Mouse (Mus musculus) CH12.LX (cell line): Measurements from ENCODE around the gene Prkn. TPM values are rescaled to one million over a fixed set of nuclear protein-coding genes. Genes with fewer than 3 reads are reported as not detected.

Experiments used
- DNase-seq: peaks from one replicate; pipeline ENCODE4 v3.0.0-alpha.2; 2013; ENCODE audit errors: extremely low read depth
- H3K27ac ChIP-seq: 2 replicates; pipeline ENCODE4 v1.5.1; 2012; ENCODE audit warnings: low read depth, mild to moderate bottlenecking, control low read depth, moderate library complexity; ENCODE audit not compliant: insufficient read depth
- H3K27me3 ChIP-seq: replicated peaks from 2 replicates; pipeline ENCODE3; 2012; ENCODE audit warnings: inconsistent platforms
- H3K36me3 ChIP-seq, 2 experiments: replicated peaks in 1 of 2; 2 replicates each; pipeline versions ENCODE3 to v1.6.1; 2012; ENCODE audit warnings: inconsistent platforms in 1 of 2, low read length in 1 of 2, mild to moderate bottlenecking in 1 of 2, mixed read lengths in 1 of 2, moderate library complexity in 1 of 2; ENCODE audit not compliant: control insufficient read depth in 1 of 2, insufficient read depth in 1 of 2
- H3K4me1 ChIP-seq, 2 experiments: 2 replicates each; pipeline ENCODE4 v1.6.1; 2012; ENCODE audit warnings: inconsistent platforms in 1 of 2, moderate library complexity in 1 of 2; ENCODE audit not compliant: insufficient read depth in 2 of 2, control insufficient read depth in 1 of 2
- H3K4me2 ChIP-seq: 2 replicates; pipeline ENCODE4 v1.6.1; 2012; ENCODE audit warnings: low read depth, mild to moderate bottlenecking, control low read depth; ENCODE audit not compliant: poor library complexity, insufficient read depth, severe bottlenecking
- H3K4me3 ChIP-seq, 3 experiments: fragments of 150-350 bp in 1 of 3; sonication (generic) in 1 of 3; replicated peaks in 1 of 3; 2 replicates each; pipeline versions ENCODE3 to v1.5.1; 2011 to 2012; ENCODE audit warnings: low read depth in 2 of 3, low read length in 2 of 3, mild to moderate bottlenecking in 2 of 3, moderate library complexity in 2 of 3, control low read depth in 1 of 3, improper control_type of control experiment in 1 of 3, inconsistent platforms in 1 of 3, mixed read lengths in 1 of 3; ENCODE audit not compliant: poor library complexity in 1 of 3
- H3K79me2 ChIP-seq: replicated peaks from 2 replicates; pipeline ENCODE4 v1.6.1; 2012; ENCODE audit warnings: mild to moderate bottlenecking, moderate library complexity; ENCODE audit not compliant: control insufficient read depth, poor library complexity, insufficient read depth, severe bottlenecking; ENCODE audit errors: extremely low read depth
- H3K9ac ChIP-seq: 2 replicates; pipeline ENCODE4 v1.6.1; 2012; ENCODE audit warnings: low read depth, mild to moderate bottlenecking, control low read depth, moderate library complexity; ENCODE audit not compliant: insufficient read depth
- H3K9me3 ChIP-seq: replicated peaks from 2 replicates; pipeline ENCODE3; 2012; ENCODE audit warnings: low read length, inconsistent platforms, mixed read lengths
- BHLHE40 ChIP-seq: IDR thresholded peaks from 2 replicates; pipeline ENCODE4 v1.6.1; 2011; ENCODE audit warnings: mild to moderate bottlenecking, low read depth, low read length, improper control_type of control experiment
- CHD1 ChIP-seq: IDR thresholded peaks from 2 replicates; pipeline ENCODE4 v1.6.1; 2012; ENCODE audit warnings: low read depth, low read length, improper control_type of control experiment, inconsistent platforms
- CHD2 ChIP-seq: IDR thresholded peaks from 2 replicates; pipeline ENCODE4 v1.6.1; 2011; ENCODE audit warnings: low read length, improper control_type of control experiment
- CTCF ChIP-seq, 2 experiments: IDR thresholded peaks in 1 of 2; conservative IDR thresholded peaks in 1 of 2; 2 replicates each; pipeline ENCODE4 v1.5.1; 2011 to 2012; ENCODE audit warnings: low read depth in 2 of 2, low read length in 2 of 2, improper control_type of control experiment in 1 of 2, inconsistent platforms in 1 of 2, mild to moderate bottlenecking in 1 of 2, moderate library complexity in 1 of 2
- EP300 ChIP-seq: IDR thresholded peaks from 2 replicates; pipeline ENCODE4 v1.6.1; 2011; ENCODE audit warnings: low read length, improper control_type of control experiment
- ETS1 ChIP-seq: conservative IDR thresholded peaks from 2 replicates; pipeline ENCODE4 v1.6.1; 2012; ENCODE audit warnings: low read depth, mild to moderate bottlenecking, inconsistent platforms, low read length, improper control_type of control experiment, moderate library complexity
- JUND ChIP-seq: conservative IDR thresholded peaks from 2 replicates; pipeline ENCODE4 v1.6.1; 2011; ENCODE audit warnings: low read depth, low read length, improper control_type of control experiment
- MAX ChIP-seq: IDR thresholded peaks from 2 replicates; pipeline ENCODE4 v1.6.1; 2011; ENCODE audit warnings: low read length, improper control_type of control experiment
- MAZ ChIP-seq: IDR thresholded peaks from 2 replicates; pipeline ENCODE4 v1.6.1; 2012; ENCODE audit warnings: low read depth, mild to moderate bottlenecking, inconsistent platforms, low read length, improper control_type of control experiment, moderate library complexity
- MEF2A ChIP-seq: IDR thresholded peaks from 2 replicates; pipeline ENCODE4 v1.6.1; 2014; ENCODE audit warnings: low read depth, mild to moderate bottlenecking, inconsistent platforms, low read length, improper control_type of control experiment, borderline replicate concordance
- MXI1 ChIP-seq: IDR thresholded peaks from 2 replicates; pipeline ENCODE4 v1.6.1; 2011; ENCODE audit warnings: mild to moderate bottlenecking, low read depth, low read length, improper control_type of control experiment
- MYC ChIP-seq: IDR thresholded peaks from 2 replicates; pipeline ENCODE4 v1.6.1; 2011; ENCODE audit warnings: low read depth, mild to moderate bottlenecking, improper control_type of control experiment, low read length
- NRF1 ChIP-seq: IDR thresholded peaks from 2 replicates; pipeline ENCODE4 v1.6.1; 2014; ENCODE audit warnings: low read depth, mild to moderate bottlenecking, inconsistent platforms, low read length, improper control_type of control experiment, moderate library complexity
- RAD21 ChIP-seq: IDR thresholded peaks from 2 replicates; pipeline ENCODE4 v1.6.1; 2011; ENCODE audit warnings: low read depth, mild to moderate bottlenecking, low read length, improper control_type of control experiment, moderate library complexity
- RCOR1 ChIP-seq: conservative IDR thresholded peaks from 2 replicates; pipeline ENCODE4 v1.6.1; 2012; ENCODE audit warnings: low read depth, mild to moderate bottlenecking, inconsistent platforms, low read length, improper control_type of control experiment
- SIN3A ChIP-seq: IDR thresholded peaks from 2 replicates; pipeline ENCODE4 v1.6.1; 2012; ENCODE audit warnings: low read length, improper control_type of control experiment, inconsistent platforms
- SMC3 ChIP-seq: IDR thresholded peaks from 2 replicates; pipeline ENCODE4 v1.6.1; 2011; ENCODE audit warnings: low read depth, low read length, improper control_type of control experiment
- TBP ChIP-seq: conservative IDR thresholded peaks from 2 replicates; pipeline ENCODE4 v1.6.1; 2011; ENCODE audit warnings: low read depth, low read length, improper control_type of control experiment
- USF1 ChIP-seq: IDR thresholded peaks from 2 replicates; pipeline ENCODE4 v1.6.1; 2014; ENCODE audit warnings: low read depth, mild to moderate bottlenecking, inconsistent platforms, low read length, improper control_type of control experiment
- ZC3H11A ChIP-seq: IDR thresholded peaks from 2 replicates; pipeline ENCODE4 v1.6.1; 2012; ENCODE audit warnings: low read depth, mild to moderate bottlenecking, inconsistent platforms, low read length, improper control_type of control experiment
- ZKSCAN1 ChIP-seq: IDR thresholded peaks from 2 replicates; pipeline ENCODE4 v1.6.1; 2012; ENCODE audit warnings: low read depth, inconsistent platforms, low read length, improper control_type of control experiment, borderline replicate concordance
- ZNF384 ChIP-seq: IDR thresholded peaks from 2 replicates; pipeline ENCODE4 v1.6.1; 2012; ENCODE audit warnings: low read depth, low read length, improper control_type of control experiment, inconsistent platforms
- dilution Hi-C: fragments of 300-500 bp; cut with MboI; formaldehyde crosslinking; loops from 2 replicates; pipeline ENCODE4 v1.14.3; 2020; ENCODE audit warnings: low sequenced_read_pairs; ENCODE audit not compliant: extremely low pct_unique_long_range_greater_than_20kb, extremely low pct_ligation_motif_present
- in situ Hi-C: fragments of 300-500 bp; cut with MboI; formaldehyde crosslinking; loops from 3 replicates; pipeline ENCODE4 v1.14.3; 2019; ENCODE audit warnings: low sequenced_read_pairs, low pct_ligation_motif_present, low pct_unique_long_range_greater_than_20kb, mixed read lengths
- polyA plus RNA-seq: library from polyadenylated mRNA; unstranded; fragments of >175 nt; gene quantifications from 2 replicates; pipeline ENCODE4 v1.2.1, GENCODE M21; 2012; ENCODE audit warnings: low read depth; ENCODE audit not compliant: insufficient read length
- total RNA-seq, 2 experiments: library from RNA; depleted of rRNA; stranded (reverse); fragments of 300-350 nt in 1 of 2; fragments of >200 nt in 1 of 2; gene quantifications; 2 replicates each; pipeline ENCODE4 v1.2.3; 2012 to 2014

The Prkn gene
- total and polyA plus RNA-seq, 3 experiments, result 0.08 TPM; not detected in 2

DNA sequence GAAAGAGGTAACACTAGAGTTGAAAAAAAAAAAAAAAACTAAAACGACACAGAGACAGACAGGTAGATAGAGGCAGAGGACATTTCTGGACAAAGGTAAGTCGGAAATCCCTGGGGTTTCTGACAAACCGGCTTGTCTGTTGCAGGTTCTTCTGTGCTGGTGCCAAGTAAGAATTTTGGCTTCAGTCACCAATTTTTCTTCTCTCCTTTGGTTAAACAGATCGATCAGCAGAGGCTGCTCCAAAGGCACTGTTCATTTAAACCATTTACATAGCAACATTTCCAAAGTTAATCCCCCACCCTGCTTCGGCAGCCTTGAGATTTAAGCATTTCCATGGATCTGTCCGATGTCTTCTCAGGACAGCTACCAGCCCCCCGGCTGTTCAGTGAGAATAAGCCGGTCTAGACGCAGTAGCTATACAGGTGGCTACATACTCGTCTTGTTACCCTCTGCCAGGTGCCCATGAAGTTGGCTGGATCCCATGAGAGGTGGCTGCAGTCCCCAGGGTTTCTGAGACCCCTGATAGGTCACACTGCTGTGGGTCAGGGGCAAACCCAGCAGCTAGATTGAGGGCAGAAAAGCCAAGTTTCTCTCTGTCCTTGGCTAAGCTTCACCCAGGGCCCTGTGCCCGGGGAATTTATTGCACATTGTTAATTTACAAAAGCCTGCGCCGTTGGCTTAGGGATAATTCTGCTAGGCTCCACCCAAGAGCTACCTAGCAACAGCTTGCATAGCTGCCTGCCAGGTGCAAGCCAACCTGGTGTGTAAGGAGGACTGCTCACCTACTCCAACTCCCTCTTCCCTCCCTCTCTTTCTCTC is 1133.0 kb downstream of the Prkn start:
- H3K27me3 ChIP-seq, result peaks cover 7% of the 10 kb centered on the region
- DNase-seq, result no peak
- no peaks in the 10 kb centered on the region for H3K36me3 ChIP-seq
- no peak overlapping the region for H3K9ac ChIP-seq
- peaks cover 0 to 3% of the 10 kb centered on the region in 2 experiments; a peak in 1 of 4 replicates for H3K4me1 ChIP-seq
- H3K27ac ChIP-seq, result no peak overlapping the region
- H3K9me3 ChIP-seq, result no peaks in the 10 kb centered on the region
- in situ Hi-C loops (no loop called here), dilution Hi-C loops (no loop called here)
- no peak overlapping the region for H3K4me2 ChIP-seq
- H3K79me2 ChIP-seq, result no peaks in the 10 kb centered on the region
- TF ChIP-seq MAZ (no peak), ZNF384 (no peak), RAD21 (no peak), MAX (no peak), NRF1 (no peak), ETS1 (no peak), BHLHE40 (no peak), USF1 (no peak), ZKSCAN1 (no peak), MXI1 (no peak), JUND (no peak), EP300 (no peak), SIN3A (no peak), MYC (no peak)
- TF ChIP-seq, all 38 proteins: peak for 0
- no peak overlapping the region for H3K4me3 ChIP-seq

DNA sequence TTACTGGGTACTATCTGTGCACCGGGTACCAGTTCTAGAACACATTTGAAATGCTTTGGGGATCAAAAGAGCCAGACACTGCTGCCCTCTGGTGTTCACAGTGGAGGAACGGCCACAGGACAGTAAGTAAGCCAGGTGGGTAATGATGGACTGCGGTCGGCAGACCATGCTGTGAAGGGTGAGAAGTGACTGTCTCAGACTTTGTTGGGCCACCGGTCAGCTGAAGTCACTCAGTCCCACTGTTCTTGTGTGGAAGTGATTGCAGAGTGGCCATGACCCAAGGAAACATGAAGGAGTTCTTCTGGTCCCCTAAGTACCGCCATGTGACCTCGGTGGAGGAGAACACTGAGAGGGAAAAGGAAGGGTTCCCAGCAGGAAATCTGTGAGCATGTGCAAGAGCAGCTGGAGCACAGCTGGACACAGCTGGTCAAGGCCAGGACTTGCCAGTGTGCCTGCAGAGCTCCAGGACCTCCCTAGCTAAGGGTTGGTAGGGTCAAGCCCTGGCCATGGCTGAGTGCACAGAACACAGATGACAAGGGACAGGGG is 1135.0 kb downstream of the Prkn start:
- H3K9me3 ChIP-seq, result no peaks in the 10 kb centered on the region
- no peak overlapping the region for H3K4me3 ChIP-seq
- H3K27me3 ChIP-seq, result peaks cover 7% of the 10 kb centered on the region
- H3K9ac ChIP-seq, result no peak overlapping the region
- no peaks in the 10 kb centered on the region for H3K79me2 ChIP-seq
- no peaks in the 10 kb centered on the region for H3K36me3 ChIP-seq
- dilution Hi-C loops (no loop called here), in situ Hi-C loops (no loop called here)
- H3K27ac ChIP-seq, result no peak overlapping the region
- peaks cover 0 to 3% of the 10 kb centered on the region in 2 experiments; a peak in 1 of 4 replicates for H3K4me1 ChIP-seq
- peak; percentile 53 for DNase-seq
- no peak for TF ChIP-seq ZC3H11A
- peak; percentile 8 to 72; a peak in 2 of 4 replicates for TF ChIP-seq CTCF (conservative IDR thresholded peaks at IDR 0.05 in 1 of 2, IDR thresholded peaks at IDR 0.05 in 1 of 2; ENCODE audit: low read depth in 2 of 2, low read length in 2 of 2)
- no peak for TF ChIP-seq RCOR1
- TF ChIP-seq CHD1, result no peak
- TF ChIP-seq MEF2A, result no peak
- TF ChIP-seq TBP, result no peak
- TF ChIP-seq USF1, result no peak
- no peak for TF ChIP-seq CHD2
- TF ChIP-seq NRF1, result no peak
- peak; percentile 46 for TF ChIP-seq SMC3
- TF ChIP-seq JUND, result no peak
- TF ChIP-seq RAD21, result peak; percentile 74
- TF ChIP-seq MYC, result 0 out of 2 replicates have a peak, but pooled peaks have one; percentile 14
- no peak for TF ChIP-seq ETS1
- TF ChIP-seq MAZ, result no peak
- no peak overlapping the region for H3K4me2 ChIP-seq
